Mouse (Mus musculus) embryonic facial prominence, embryonic 15.5 days (tissue): ENCODE measurements around the gene Bcan. TPM values are rescaled to one million over a fixed set of nuclear protein-coding genes. Genes with fewer than 3 reads are reported as not detected.

Experiments used
- ATAC-seq: fragments of 200-750 bp; cut with Nextera tagmentation; 2 replicates; pipeline ENCODE4 v1.8.0; 2017; ENCODE audit warnings: low read depth, moderate TSS enrichment; ENCODE audit not compliant: insufficient number of reproducible peaks, low FRiP score, low TSS enrichment
- H3K27ac ChIP-seq: fragments of 300-500 bp; sonication (generic); replicated peaks from 2 replicates; pipeline ENCODE4 v1.5.1; 2015; ENCODE audit warnings: mild to moderate bottlenecking, inconsistent platforms
- H3K27me3 ChIP-seq: fragments of 300-500 bp; sonication (generic); 2 replicates; pipeline ENCODE4 v1.6.1; 2015; ENCODE audit warnings: inconsistent platforms
- H3K36me3 ChIP-seq: fragments of 300-500 bp; sonication (generic); 2 replicates; pipeline ENCODE4 v1.6.1; 2015; ENCODE audit warnings: mild to moderate bottlenecking, inconsistent platforms
- H3K4me1 ChIP-seq: fragments of 300-500 bp; sonication (generic); 2 replicates; pipeline ENCODE4 v1.6.1; 2015; ENCODE audit warnings: inconsistent platforms
- H3K4me2 ChIP-seq: fragments of 300-500 bp; sonication (generic); replicated peaks from 2 replicates; pipeline ENCODE4 v1.6.1; 2015; ENCODE audit warnings: mild to moderate bottlenecking, inconsistent platforms
- H3K4me3 ChIP-seq: fragments of 300-500 bp; sonication (generic); replicated peaks from 2 replicates; pipeline ENCODE4 v1.5.1; 2015; ENCODE audit warnings: mild to moderate bottlenecking, inconsistent platforms
- H3K9ac ChIP-seq: fragments of 300-500 bp; sonication (generic); 2 replicates; pipeline ENCODE4 v1.6.1; 2015; ENCODE audit warnings: inconsistent platforms
- H3K9me3 ChIP-seq: fragments of 300-500 bp; sonication (generic); replicated peaks from 2 replicates; pipeline ENCODE4 v1.6.1; 2016; ENCODE audit warnings: inconsistent platforms
- WGBS: fragments of 180-500 bp; shearing (Covaris S2); methylation state at CpG from one replicate; pipeline ENCODE4 v1.1.7; 2015; 5-methylcytosine and 5-hydroxymethylcytosine counted together
- polyA plus RNA-seq: library from polyadenylated mRNA; unstranded; fragments of >200 nt; fragmentation: Nextera tagmentation; extraction: Ambion mirVana; gene quantifications from 2 replicates; pipeline ENCODE4 v1.2.1, GENCODE M21; 2015

Gene Bcan
- polyA plus RNA-seq, 1 experiment from 2014 or later, result 0.61 TPM

- under 1% methylated on average over 44 of the region's 44 CpGs for WGBS
- peak; percentile 53 for ATAC-seq
- Histone ChIP-seq H3K9me3 (no peaks in the 10 kb centered on the region), H3K4me1 (peaks cover 49% of the 10 kb centered on the region), H3K27me3 (peaks cover 21% of the 10 kb centered on the region), H3K4me2 (peak within 1 kb of the TSS; percentile 94), H3K36me3 (0 out of 2 replicates have a peak, but pooled peaks cover 4% of the 10 kb centered on the region), H3K9ac (peak within 1 kb of the TSS; percentile 43), H3K4me3 (peak within 1 kb of the TSS; percentile 53), H3K27ac (peak within 1 kb of the TSS; percentile 51)
These were observed 29.0 kb downstream of the Bcan start, which contains the start of gene Nes for GRCm38 (mm10) chr3:87970939-87971488. Nes (plus strand) TSS chr3:87971078.

GRCm38 (mm10) chr3:87970184-87970938 lies 29.7 kb downstream of the Bcan start:
- under 1% methylated on average over 21 of the region's 21 CpGs for WGBS
- Histone ChIP-seq H3K4me1 (peaks cover 49% of the 10 kb centered on the region), H3K36me3 (0 out of 2 replicates have a peak, but pooled peaks cover under 1% of the 10 kb centered on the region), H3K27me3 (peaks cover 21% of the 10 kb centered on the region), H3K9ac (no peak overlapping the region), H3K4me3 (peak overlapping the region; percentile 53), H3K9me3 (no peaks in the 10 kb centered on the region), H3K4me2 (peak overlapping the region; percentile 94), H3K27ac (peak overlapping the region; percentile 51; the same call in 1 of the 2 replicates)
- no peak; the same call in 1 of the 2 replicates for ATAC-seq

DNA sequence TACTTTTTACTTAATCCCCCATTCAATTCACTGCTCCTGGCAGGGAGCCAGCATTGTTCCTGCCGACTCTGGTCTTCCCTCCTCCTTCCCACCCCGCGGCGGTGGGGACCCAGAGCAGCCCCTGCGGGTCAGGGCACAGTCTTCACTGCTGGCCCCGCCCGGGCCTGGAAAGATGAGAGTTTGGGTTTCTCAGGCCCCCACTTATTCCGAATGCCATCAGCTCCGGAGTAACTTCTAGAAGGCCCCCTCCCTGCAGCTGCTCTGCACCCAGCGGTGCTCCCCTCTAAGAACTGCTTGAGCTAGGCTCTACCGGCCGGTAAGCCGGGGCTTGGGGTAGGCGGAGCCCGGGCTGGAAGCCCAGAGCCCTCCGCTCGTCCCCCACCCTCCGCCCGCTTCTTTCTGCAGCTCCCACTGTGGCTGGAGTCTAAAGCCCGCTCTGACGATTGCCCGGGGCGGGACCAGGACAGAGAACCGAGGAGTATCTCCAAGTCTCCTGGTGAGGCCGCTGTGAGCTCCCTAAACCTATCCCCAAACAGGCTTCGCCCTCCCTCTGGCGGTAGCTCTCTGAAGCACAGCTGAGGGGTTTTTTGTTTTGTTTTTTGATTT lies 39.3 kb downstream of the Bcan start:
- H3K4me2 ChIP-seq, result peak overlapping the region; percentile 80
- H3K4me3 ChIP-seq, result peak overlapping the region; percentile 45
- under 1% methylated on average over 27 of the region's 27 CpGs for WGBS
- H3K4me1 ChIP-seq, result peaks cover 33% of the 10 kb centered on the region
- H3K36me3 ChIP-seq, result no peaks in the 10 kb centered on the region
- ATAC-seq, result peak; percentile 97
- no peaks in the 10 kb centered on the region for H3K9me3 ChIP-seq
- H3K9ac ChIP-seq, result peak overlapping the region; percentile 28; the same call in 1 of the 2 replicates
- H3K27ac ChIP-seq, result peak overlapping the region; percentile 97
- H3K27me3 ChIP-seq, result no peaks in the 10 kb centered on the region

GRCm38 (mm10) chr3:87960191-87960585 lies 39.8 kb downstream of the Bcan start:
- WGBS, result 7% methylated on average over 10 of the region's 10 CpGs
- H3K4me2 ChIP-seq, result peak overlapping the region; percentile 80
- peak overlapping the region; percentile 45 for H3K4me3 ChIP-seq
- peak overlapping the region; percentile 97 for H3K27ac ChIP-seq
- ATAC-seq, result peak; percentile 0; the same call in 1 of the 2 replicates
- no peaks in the 10 kb centered on the region for H3K9me3 ChIP-seq
- peak overlapping the region; percentile 28 for H3K9ac ChIP-seq
- H3K36me3 ChIP-seq, result no peaks in the 10 kb centered on the region
- H3K4me1 ChIP-seq, result peaks cover 33% of the 10 kb centered on the region
- H3K27me3 ChIP-seq, result no peaks in the 10 kb centered on the region

DNA sequence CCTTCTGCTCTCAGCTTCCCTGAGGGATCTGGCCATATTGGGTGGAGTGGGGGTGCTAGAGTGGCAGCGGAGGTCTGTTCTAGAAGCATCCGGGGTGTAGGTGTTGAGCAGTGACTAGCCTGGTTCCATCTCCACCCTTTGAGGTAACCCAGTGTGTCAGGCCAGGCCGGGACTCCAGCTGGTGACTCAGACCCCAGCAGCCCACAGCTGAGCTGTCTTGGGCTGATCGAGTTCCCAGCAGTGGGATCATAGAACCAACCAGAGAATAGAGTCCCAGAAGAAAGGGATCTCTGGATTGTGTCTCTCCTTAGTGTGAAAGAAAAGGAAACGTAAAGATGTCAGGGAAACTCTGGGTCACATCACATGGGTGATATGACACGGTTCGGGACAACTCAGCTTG lies 40.7 kb downstream of the Bcan start:
- Histone ChIP-seq H3K27ac (peak overlapping the region; percentile 97), H3K4me1 (peaks cover 33% of the 10 kb centered on the region), H3K27me3 (no peaks in the 10 kb centered on the region), H3K4me2 (no peak overlapping the region), H3K9ac (no peak overlapping the region), H3K9me3 (no peaks in the 10 kb centered on the region), H3K4me3 (no peak overlapping the region), H3K36me3 (no peaks in the 10 kb centered on the region)
- 66% methylated on average over 7 of the region's 7 CpGs for WGBS
- ATAC-seq, result no peak

DNA sequence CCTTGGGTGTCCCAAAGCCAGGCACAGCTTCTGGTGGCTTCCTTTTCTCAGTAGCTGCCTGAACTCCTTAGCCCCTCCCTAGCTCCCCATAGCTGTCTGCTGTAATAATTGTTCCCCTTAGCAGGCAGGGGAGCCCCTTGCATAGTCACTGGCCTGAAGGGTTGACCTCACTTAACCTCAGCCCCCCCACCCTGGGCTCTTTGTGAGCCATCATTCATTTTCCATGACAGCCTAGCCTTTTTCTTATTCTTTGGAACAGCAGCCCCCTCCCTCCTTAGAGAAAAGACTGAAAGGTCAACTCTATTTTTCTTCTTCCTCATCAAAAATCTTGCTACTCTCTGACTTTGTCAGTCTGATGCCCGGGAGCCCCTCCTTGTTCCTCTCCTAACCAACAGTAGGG lies 41.1 kb downstream of the Bcan start:
- no peak for ATAC-seq
- H3K27ac ChIP-seq, result peak overlapping the region; percentile 97
- 38% methylated on average over 1 of the region's 1 CpGs for WGBS
- H3K4me3 ChIP-seq, result no peak overlapping the region
- H3K36me3 ChIP-seq, result no peaks in the 10 kb centered on the region
- no peak overlapping the region for H3K4me2 ChIP-seq
- no peaks in the 10 kb centered on the region for H3K9me3 ChIP-seq
- H3K9ac ChIP-seq, result no peak overlapping the region
- H3K27me3 ChIP-seq, result no peaks in the 10 kb centered on the region
- peaks cover 33% of the 10 kb centered on the region for H3K4me1 ChIP-seq

- Histone ChIP-seq H3K27ac (peak overlapping the region; percentile 97), H3K36me3 (peaks cover 3% of the 10 kb centered on the region; the same call in 1 of the 2 replicates), H3K4me1 (peaks cover 33% of the 10 kb centered on the region), H3K4me3 (no peak overlapping the region), H3K4me2 (no peak overlapping the region), H3K9ac (no peak overlapping the region), H3K9me3 (no peaks in the 10 kb centered on the region), H3K27me3 (no peaks in the 10 kb centered on the region)
- no peak for ATAC-seq
- 13% methylated on average over 4 of the region's 4 CpGs for WGBS
These were observed 41.6 kb downstream of the Bcan start for GRCm38 (mm10) chr3:87958476-87958875.

GRCm38 (mm10) chr3:87958056-87958455 lies 42.0 kb downstream of the Bcan start:
- H3K9me3 ChIP-seq, result no peaks in the 10 kb centered on the region
- WGBS, result 35% methylated on average over 1 of the region's 1 CpGs
- no peaks in the 10 kb centered on the region for H3K27me3 ChIP-seq
- no peak overlapping the region for H3K27ac ChIP-seq
- H3K36me3 ChIP-seq, result peaks cover 7% of the 10 kb centered on the region
- no peak for ATAC-seq
- no peak overlapping the region for H3K9ac ChIP-seq
- no peak overlapping the region for H3K4me2 ChIP-seq
- peaks cover 36% of the 10 kb centered on the region for H3K4me1 ChIP-seq
- no peak overlapping the region for H3K4me3 ChIP-seq

- Histone ChIP-seq H3K9me3 (no peaks in the 10 kb centered on the region), H3K27ac (peak overlapping the region; percentile 85), H3K4me2 (peak overlapping the region; percentile 72), H3K4me1 (peaks cover 57% of the 10 kb centered on the region), H3K27me3 (no peaks in the 10 kb centered on the region), H3K4me3 (peak overlapping the region; percentile 30), H3K36me3 (peaks cover 11% of the 10 kb centered on the region), H3K9ac (no peak overlapping the region)
- 7% methylated on average over 5 of the region's 5 CpGs for WGBS
- peak; percentile 75 for ATAC-seq
These were observed 47.6 kb downstream of the Bcan start for GRCm38 (mm10) chr3:87952440-87952839.

GRCm38 (mm10) chr3:87951946-87952345 lies 48.1 kb downstream of the Bcan start:
- WGBS, result 19% methylated on average over 12 of the region's 12 CpGs
- Histone ChIP-seq H3K27ac (peak overlapping the region; percentile 85), H3K27me3 (no peaks in the 10 kb centered on the region), H3K9ac (no peak overlapping the region), H3K9me3 (no peaks in the 10 kb centered on the region), H3K4me1 (peaks cover 62% of the 10 kb centered on the region), H3K4me2 (peak overlapping the region; percentile 72), H3K36me3 (peaks cover 11% of the 10 kb centered on the region), H3K4me3 (peak overlapping the region; percentile 30)
- no peak; the same call in 1 of the 2 replicates for ATAC-seq

GRCm38 (mm10) chr3:87949955-87950515 lies 50.0 kb downstream of the Bcan start:
- Histone ChIP-seq H3K4me2 (peak overlapping the region; percentile 72), H3K27me3 (no peaks in the 10 kb centered on the region), H3K4me1 (peaks cover 81% of the 10 kb centered on the region), H3K27ac (peak overlapping the region; percentile 91), H3K9ac (peak overlapping the region; percentile 28; the same call in 1 of the 2 replicates), H3K36me3 (peaks cover 11% of the 10 kb centered on the region), H3K9me3 (no peaks in the 10 kb centered on the region), H3K4me3 (peak overlapping the region; percentile 47)
- WGBS, result 6% methylated on average over 13 of the region's 13 CpGs
- ATAC-seq, result 0 out of 2 replicates have a peak, but pooled peaks have one; percentile 6
